Mouse (Mus musculus): ENCODE measurements at regions not wholly inside any gene's neighbourhood (a gene's known extent, or its start where the extent isn't known, plus 50 kb on each side); places are given as distances from the start of the nearest gene placed in this dataset.

GRCm38 (mm10) chr6:84325384-84326114 lies 268.2 kb downstream of the Cyp26b1 start:
- TF ChIP-seq CTCF (IDR thresholded peaks at IDR 0.05; ENCODE audit: borderline replicate concordance, extremely low read depth, insufficient read depth, insufficient read length) (no peak), POLR2A (IDR thresholded peaks at IDR 0.05; ENCODE audit: borderline replicate concordance, extremely low read depth, insufficient read depth, insufficient read length, poor library complexity, severe bottlenecking) (no peak)
